Mouse (Mus musculus) frontal cortex, postnatal 36 days (tissue): Measurements from ENCODE around the gene Klhl30.

Experiments
- DNase-seq, 2 experiments: peaks; one replicate each; pipeline ENCODE4 v3.0.0; 2022; ENCODE audit warnings: low spot score in 2 of 2

Gene Klhl30

DNA sequence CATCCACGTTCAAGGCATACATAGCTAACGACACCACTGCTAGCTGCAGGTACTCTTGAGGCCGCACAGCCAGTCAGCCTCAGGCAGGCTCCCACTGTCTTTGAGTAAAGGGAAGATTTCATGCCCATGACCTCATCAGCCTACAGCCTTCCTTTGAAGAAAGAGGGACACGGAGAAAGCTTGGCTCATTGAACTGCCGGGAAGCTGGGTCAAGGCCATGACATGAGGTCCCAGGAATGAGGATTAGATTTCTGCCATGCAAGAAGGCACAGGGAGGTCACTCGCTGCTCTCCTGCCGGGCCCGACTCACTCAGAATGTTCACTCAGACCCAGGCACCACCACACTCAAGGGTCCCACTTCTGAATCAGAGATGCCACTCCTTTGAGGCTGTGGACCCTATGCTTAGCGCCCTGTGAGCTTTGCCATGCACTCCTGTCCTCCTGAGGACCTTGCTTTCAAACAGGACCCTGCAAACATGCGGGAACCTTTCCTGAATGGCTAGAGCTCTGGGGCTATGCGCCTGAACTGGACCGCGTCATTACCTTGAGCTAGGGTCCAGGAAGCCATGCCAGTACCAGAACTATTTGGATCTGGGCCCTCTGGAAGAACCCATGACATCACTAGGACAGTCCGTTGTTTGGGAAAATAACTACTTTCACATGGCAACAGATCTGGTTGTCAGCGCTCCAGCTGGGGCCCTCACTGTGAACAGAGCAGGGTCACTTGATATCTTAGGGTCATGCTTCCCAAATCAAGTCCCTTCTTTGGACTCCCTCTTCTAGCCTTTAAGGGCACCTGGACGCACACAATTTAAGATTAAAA, 14.2 kb downstream of the Klhl30 start:
- no peak for DNase-seq

GRCm38 (mm10) chr1:91365816-91366214, 15.0 kb downstream of the Klhl30 start:
- no peak for DNase-seq

DNA sequence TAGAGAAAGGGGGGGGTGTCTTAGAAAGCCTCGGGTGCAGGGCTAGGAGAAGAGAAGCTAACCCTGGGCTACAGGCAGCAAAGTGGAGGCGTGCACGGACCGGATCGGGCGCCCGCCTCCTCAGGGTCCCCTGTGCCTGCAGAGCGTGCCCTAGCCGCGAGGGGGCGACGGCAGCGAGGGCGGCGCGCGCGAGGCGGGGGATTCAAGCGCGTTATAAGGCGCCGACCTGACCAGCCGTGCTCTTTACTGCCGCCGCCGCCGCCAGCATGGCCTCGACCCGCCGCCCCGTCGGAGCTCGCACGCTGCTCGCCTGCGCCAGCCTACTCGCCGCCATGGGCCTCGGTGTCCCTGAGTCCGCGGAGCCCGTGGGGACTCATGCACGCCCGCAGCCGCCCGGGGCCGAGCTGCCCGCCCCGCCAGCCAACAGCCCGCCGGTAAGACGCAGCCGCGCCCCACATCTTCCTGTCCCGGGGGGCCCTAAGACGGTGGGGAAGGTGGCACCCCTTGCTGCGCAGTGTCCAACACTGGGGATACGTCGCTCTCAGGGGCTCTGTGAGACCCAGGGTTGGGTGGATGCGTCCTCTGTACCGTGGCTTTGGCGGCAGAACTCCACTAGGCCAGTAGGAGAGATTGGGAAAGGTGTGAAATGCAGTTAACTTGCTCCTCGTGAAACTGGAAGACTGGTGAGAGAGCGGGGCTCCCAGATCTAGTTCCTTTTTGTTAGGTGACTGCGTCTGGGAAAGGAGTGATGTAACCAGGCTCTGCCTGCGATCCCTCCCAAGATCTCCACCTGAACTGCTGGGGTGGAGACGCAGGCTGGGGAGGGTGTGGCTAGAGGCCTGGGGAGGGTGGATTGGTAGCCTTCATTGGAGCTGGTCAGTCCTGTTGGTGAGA, 15.6 kb downstream of the Klhl30 start, which contains the start of gene Erfe:
Gene Erfe (plus strand): TSS at position 216 of the 894 bp plus-strand sequence.
- peak; percentile 34 to 37 for DNase-seq

DNA sequence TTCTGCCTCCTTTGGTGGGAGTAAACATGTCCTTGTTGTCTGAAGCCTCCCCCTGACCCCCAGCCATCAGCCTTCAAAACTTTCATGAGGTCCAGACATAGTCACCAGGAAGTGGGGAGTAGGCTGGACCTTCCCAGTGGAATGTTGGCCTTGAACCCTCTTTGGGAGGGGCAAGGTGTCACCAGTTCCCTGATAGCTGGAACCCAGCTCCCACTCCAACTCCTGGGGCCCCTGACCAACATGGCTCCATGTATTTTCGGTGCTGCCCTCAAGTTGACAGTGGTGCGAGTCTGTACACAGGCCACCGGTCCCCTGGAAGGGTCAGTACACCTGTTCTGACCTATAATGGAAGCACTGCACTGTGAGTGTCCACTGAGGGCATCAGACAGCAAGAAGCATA, 16.5 kb downstream of the Klhl30 start:
- no peak for DNase-seq

DNA sequence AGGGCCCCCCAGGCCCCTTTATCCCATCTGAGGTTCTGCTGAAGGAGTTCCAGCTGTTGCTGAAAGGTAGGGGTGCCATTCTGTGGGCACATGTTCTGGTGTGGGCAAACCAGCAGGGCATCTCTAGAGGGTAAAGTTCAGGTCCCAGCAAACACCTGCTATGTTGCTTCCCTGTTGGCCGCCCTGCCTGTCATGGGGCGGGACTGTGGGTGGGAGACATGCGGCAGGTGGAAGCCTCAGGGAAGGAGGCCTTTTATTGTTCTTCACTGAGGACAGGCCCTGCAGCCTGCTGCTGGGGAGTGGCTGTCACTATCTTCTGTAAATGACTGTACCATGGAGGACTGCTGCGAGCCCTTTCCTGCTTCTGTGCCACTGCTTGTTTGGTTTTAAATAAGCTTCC, 18.6 kb downstream of the Klhl30 start:
- DNase-seq: no peak

- no peak for DNase-seq
Observed at GRCm38 (mm10) chr1:91370055-91370454, 19.2 kb downstream of the Klhl30 start.

- no peak for DNase-seq
Observed at GRCm38 (mm10) chr1:91373414-91373835, 22.6 kb downstream of the Klhl30 start.

- DNase-seq: peak; percentile 73 to 80
Observed at GRCm38 (mm10) chr1:91380453-91381090, 29.8 kb downstream of the Klhl30 start.

DNA sequence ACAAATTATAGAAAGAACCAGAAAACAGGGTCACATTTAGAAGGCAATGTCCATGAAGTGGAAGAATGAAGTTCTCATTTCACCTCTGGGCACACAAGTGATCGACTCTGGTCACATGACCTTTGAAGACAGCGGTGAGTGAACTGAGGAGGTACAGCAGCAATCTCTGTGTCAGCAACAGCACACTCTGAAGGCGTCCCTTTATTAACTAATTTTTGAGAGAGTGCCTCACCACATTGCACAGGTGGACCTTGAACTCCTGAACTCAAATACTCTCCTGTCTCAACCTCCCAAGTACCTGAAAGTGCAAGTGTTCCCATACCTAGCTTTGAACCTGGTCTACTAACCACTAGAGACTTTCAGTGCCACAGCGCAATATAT, 30.3 kb downstream of the Klhl30 start:
- no peak for DNase-seq

DNA sequence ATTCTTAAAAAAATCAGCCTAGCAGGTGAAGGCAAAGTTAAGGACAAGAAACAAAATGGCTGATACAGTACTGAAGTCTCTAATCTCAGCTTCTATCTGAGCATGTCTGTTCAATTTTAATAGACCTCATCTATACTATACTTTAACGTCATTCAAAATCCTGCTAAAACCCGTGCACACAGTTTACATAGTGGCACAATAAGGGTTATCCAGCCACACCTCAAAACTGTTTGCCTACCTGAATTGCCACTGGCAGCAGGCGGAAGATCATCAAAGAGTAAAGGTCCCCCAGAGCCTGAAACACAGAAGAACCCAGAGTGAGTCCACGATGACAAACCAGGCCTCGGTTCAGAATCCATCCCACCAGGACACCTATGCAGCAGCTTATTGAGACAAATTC, 39.6 kb downstream of the Klhl30 start:
- DNase-seq: no peak

DNA sequence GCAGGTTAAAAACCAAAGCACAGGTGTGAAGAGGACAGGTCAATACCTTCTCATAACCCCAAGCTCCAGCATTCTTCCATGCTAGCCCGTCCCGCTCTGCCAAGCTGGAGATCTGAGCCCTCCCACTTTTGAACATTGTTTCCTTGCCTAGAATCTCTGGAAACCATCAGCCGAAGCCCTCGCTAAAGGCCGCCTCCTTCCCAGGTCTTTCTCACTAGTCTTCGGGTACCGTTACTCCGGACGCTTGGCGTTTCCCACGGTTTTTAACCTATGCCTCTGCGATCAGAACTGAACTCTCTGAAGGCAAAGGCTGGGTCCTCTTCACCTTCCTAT, 47.1 kb downstream of the Klhl30 start:
- DNase-seq: no peak

GRCm38 (mm10) chr1:91398260-91399062, 47.6 kb downstream of the Klhl30 start, which contains the start of gene Ilkap:
Ilkap (minus strand) TSS chr1:91398815.
- DNase-seq: peak; percentile 65 to 75

DNA sequence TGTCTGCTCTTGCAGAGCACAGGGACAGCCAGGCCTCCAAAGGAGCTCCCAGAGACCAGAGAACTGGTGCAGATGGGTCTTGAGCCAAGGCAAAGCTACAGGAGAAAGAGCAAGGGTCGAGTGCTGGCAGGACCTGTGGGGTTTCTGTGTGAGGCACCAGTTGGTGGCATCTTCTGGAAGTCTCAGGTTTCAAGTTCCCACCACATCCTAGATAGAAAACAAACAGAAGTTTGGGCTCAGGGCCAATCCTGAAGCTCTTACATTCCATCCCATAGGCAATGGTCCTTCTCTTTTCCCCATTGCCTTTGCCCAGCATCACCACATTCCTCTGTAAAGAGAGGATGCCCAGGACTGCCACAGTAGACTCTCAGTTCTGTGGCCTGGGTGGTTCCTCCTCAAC, 54.2 kb downstream of the Klhl30 start:
- DNase-seq: no peak

GRCm38 (mm10) chr1:91405406-91406169, 54.8 kb downstream of the Klhl30 start:
- no peak for DNase-seq

GRCm38 (mm10) chr1:91407819-91408218, 57.0 kb downstream of the Klhl30 start:
- DNase-seq: no peak

- DNase-seq: no peak
Observed at GRCm38 (mm10) chr1:91411631-91412285, 60.9 kb downstream of the Klhl30 start.
